Mouse (Mus musculus) kidney, adult 2 months (tissue): ENCODE results near the gene Eif3g. TPM values are rescaled to one million over a fixed set of nuclear protein-coding genes. Genes with fewer than 3 reads are reported as not detected.
A peak's percentile ranks its signal among the peaks of the same experiment; 100 is the strongest.

ENCODE experiments used
- DNase-seq: peaks from one replicate; pipeline ENCODE4 v3.0.0; 2021
- H3K27ac ChIP-seq: fragments of 200-500 bp; 2 replicates; pipeline ENCODE4 v1.5.1; 2012; ENCODE audit warnings: low read depth, low read length, control low read depth, inconsistent platforms; ENCODE audit not compliant: insufficient read depth
- H3K27me3 ChIP-seq: fragments of 200-500 bp; replicated peaks from 2 replicates; pipeline ENCODE4 v1.6.1; 2012; ENCODE audit warnings: mild to moderate bottlenecking, moderate library complexity, low read length, inconsistent platforms; ENCODE audit not compliant: control insufficient read depth, insufficient read depth
- H3K36me3 ChIP-seq: fragments of 200-500 bp; 2 replicates; pipeline ENCODE4 v1.6.1; 2012; ENCODE audit warnings: mild to moderate bottlenecking, moderate library complexity, low read length, inconsistent platforms; ENCODE audit not compliant: control insufficient read depth, insufficient read depth
- H3K4me1 ChIP-seq: fragments of 200-500 bp; 2 replicates; pipeline ENCODE4 v1.6.1; 2011; ENCODE audit warnings: low read length; ENCODE audit not compliant: control insufficient read depth, insufficient read depth
- H3K4me3 ChIP-seq: fragments of 200-500 bp; 2 replicates; pipeline ENCODE4 v1.5.1; 2011; ENCODE audit warnings: mild to moderate bottlenecking, low read depth, low read length, control low read depth; ENCODE audit not compliant: insufficient read depth
- CTCF ChIP-seq: fragments of 200-500 bp; conservative IDR thresholded peaks from 2 replicates; pipeline ENCODE4 v1.5.1; 2011; ENCODE audit warnings: low read depth, mild to moderate bottlenecking, control low read depth, low read length, moderate library complexity, mixed read lengths; ENCODE audit not compliant: insufficient read depth, insufficient read length
- POLR2A ChIP-seq: fragments of 200-500 bp; IDR thresholded peaks from one replicate; pipeline ENCODE4 v1.6.1; 2011; ENCODE audit warnings: low read depth, low read length, control low read depth
- WGBS: fragments of 180-500 bp; shearing (Covaris S2); methylation state at CpG from one replicate; pipeline ENCODE4 v1.1.7; 2018; 5-methylcytosine and 5-hydroxymethylcytosine counted together
- polyA plus RNA-seq: library from polyadenylated mRNA; depleted of rRNA; stranded (reverse); fragments of >200 nt; gene quantifications from 2 replicates; pipeline ENCODE4 v1.2.3, GENCODE M21; 2012

Gene Eif3g
- polyA plus RNA-seq, 1 experiment, result 116 TPM

DNA sequence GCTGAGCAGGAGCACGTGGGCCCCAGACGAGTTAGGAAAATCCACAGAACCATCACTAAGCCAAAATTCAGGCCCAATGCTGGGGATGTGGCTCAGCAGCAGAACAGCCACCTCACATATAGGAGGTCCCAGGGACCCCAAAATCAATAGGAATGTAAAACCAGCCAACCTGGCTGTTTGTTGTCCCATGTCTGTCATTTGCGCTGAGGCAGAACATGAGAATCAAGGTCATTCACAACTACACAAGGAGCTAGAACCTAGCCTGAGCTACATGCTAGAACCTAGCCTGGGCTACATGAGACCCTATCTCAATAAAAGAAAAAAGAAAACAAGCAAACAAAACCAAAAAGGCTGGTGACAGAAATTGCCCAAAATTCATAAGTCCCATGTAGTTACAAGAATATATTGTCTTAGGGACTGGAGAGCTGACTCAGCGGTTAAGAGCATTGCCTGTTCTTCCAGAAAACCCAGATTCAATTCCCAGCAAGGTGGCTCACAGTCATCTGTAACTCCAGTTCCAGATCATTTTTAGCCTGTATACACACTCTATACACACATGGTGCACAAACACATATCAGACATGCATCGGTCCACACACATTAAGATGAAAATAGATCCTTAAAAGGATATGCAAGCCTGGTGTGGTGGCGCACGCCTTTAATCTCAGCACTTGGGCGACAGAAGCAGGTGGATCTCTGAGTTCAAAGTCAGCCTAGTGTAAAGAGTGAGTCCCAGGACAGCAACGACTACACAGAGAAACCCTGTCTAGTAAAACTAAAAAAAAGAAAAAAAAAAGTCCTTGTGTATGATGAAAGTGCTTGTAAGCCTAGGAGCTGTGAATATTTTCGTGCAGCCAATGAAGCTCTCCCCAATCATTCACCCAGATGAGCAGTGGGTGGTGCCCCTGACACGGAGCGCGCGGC is 21.0 kb downstream of the Eif3g start:
- Histone ChIP-seq H3K27ac (no peak overlapping the region), H3K4me3 (peak overlapping the region; percentile 24), H3K4me1 (no peaks in the 10 kb centered on the region), H3K27me3 (no peaks in the 10 kb centered on the region), H3K36me3 (no peaks in the 10 kb centered on the region)
- DNase-seq, result no peak
- TF ChIP-seq CTCF (no peak), POLR2A (no peak)
- 35% methylated on average over 14 of the region's 14 CpGs for WGBS

DNA sequence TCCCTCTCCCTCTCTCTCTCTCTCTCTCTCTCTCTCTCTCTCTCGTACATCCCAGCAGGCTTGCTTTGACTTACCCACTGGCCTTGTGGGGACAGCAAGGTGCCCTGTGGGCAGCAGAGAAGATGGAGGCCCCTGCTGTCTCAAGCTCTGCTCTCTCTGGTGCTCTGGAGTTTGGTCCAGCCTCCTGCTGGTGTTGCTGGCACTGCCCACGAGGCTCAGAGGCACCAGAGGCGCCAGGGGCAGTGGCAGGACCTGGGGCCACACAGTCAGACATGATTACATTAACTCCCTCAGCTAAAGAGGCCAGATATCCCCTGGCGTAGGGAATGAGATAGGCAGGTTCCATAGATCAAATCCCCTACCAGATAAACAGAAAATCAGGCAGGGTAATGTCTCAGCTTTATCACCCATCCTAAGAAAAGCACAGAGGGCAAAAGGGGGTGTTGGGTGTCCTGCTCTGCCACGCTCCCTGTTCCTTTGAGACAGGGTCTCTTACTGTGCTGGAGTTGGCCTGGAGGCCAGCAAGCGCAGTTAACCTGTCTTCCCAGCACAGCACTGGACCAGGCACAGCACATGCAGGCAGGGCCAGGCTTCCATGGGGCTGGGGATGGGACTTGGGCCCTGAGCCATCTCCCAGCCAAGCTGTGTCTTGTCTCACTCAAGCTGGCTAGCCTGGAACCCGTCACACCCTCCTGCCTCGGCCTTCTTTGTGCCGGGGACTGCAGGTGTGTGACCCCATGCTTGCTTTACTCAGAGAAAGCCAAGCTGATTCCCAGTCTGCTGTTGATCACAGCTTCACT is 21.9 kb downstream of the Eif3g start:
- 71% methylated on average over 8 of the region's 9 CpGs for WGBS
- Histone ChIP-seq H3K27me3 (no peaks in the 10 kb centered on the region), H3K4me3 (no peak overlapping the region), H3K36me3 (no peaks in the 10 kb centered on the region), H3K4me1 (no peaks in the 10 kb centered on the region), H3K27ac (no peak overlapping the region)
- DNase-seq, result no peak
- TF ChIP-seq POLR2A (no peak), CTCF (no peak)

GRCm38 (mm10) chr9:20875021-20875790 is 23.2 kb downstream of the Eif3g start:
- Histone ChIP-seq H3K36me3 (no peaks in the 10 kb centered on the region), H3K27ac (no peak overlapping the region), H3K4me1 (no peaks in the 10 kb centered on the region), H3K27me3 (no peaks in the 10 kb centered on the region), H3K4me3 (no peak overlapping the region)
- WGBS, result 64% methylated on average over 23 of the region's 23 CpGs
- DNase-seq, result no peak
- TF ChIP-seq POLR2A (no peak), CTCF (no peak)

DNA sequence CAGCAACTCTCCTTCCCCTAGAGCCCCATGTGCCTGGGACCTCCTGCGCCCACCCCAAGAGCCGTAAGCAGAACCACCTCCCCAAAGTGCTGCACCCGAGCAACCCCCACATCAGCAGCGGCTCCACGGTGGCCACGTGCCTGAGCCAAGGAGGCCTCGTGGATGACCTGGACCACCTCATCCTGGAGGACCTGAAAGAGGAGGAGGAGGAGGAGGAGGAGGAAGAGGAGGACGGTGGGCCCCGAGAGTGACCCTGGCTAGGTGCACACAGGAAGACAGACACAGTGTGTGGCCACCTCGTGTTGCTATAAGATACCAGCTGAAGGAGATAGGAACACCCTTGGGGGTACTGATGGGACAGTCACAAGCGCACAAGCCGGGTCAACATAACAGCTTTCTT is 24.9 kb downstream of the Eif3g start:
- no peak overlapping the region for H3K27ac ChIP-seq
- H3K27me3 ChIP-seq, result no peaks in the 10 kb centered on the region
- H3K36me3 ChIP-seq, result no peaks in the 10 kb centered on the region
- WGBS, result 85% methylated on average over 12 of the region's 12 CpGs
- H3K4me3 ChIP-seq, result no peak overlapping the region
- no peak for DNase-seq
- TF ChIP-seq CTCF, result no peak
- no peak for TF ChIP-seq POLR2A
- no peaks in the 10 kb centered on the region for H3K4me1 ChIP-seq

DNA sequence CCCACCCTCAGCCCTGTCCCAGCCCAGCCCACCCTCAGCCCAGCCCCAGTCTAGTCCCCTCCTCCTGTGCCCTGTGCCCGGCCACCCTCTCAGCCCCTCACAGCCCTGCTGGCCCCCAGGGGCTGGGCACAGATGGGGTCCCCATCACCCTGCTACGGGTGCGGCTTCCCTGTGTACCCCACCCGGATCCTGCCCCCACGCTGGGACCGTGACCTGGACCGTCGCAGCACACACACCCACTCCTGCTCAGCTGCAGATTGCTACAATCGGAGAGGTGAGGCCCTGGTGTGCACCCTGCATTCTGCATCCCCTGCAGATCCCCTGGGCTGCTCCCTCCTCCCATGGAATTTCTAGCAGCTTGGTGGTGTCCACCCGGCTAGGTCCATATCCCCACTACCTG is 25.4 kb downstream of the Eif3g start:
- H3K4me3 ChIP-seq, result no peak overlapping the region
- H3K27me3 ChIP-seq, result no peaks in the 10 kb centered on the region
- H3K27ac ChIP-seq, result no peak overlapping the region
- no peaks in the 10 kb centered on the region for H3K4me1 ChIP-seq
- TF ChIP-seq POLR2A, result no peak
- no peak for TF ChIP-seq CTCF
- no peak for DNase-seq
- 90% methylated on average over 10 of the region's 10 CpGs for WGBS
- H3K36me3 ChIP-seq, result no peaks in the 10 kb centered on the region

GRCm38 (mm10) chr9:20870211-20871173 is 27.9 kb downstream of the Eif3g start:
- H3K27ac ChIP-seq, result no peak overlapping the region
- H3K27me3 ChIP-seq, result no peaks in the 10 kb centered on the region
- no peaks in the 10 kb centered on the region for H3K36me3 ChIP-seq
- TF ChIP-seq POLR2A (no peak), CTCF (peak; percentile 21; the same call in 1 of the 2 replicates)
- no peak overlapping the region for H3K4me3 ChIP-seq
- no peak for DNase-seq
- H3K4me1 ChIP-seq, result no peaks in the 10 kb centered on the region
- 86% methylated on average over 12 of the region's 12 CpGs for WGBS
